Comparison of ENCODE assay signal across 16 mouse cellular contexts in the genomic region with DNA sequence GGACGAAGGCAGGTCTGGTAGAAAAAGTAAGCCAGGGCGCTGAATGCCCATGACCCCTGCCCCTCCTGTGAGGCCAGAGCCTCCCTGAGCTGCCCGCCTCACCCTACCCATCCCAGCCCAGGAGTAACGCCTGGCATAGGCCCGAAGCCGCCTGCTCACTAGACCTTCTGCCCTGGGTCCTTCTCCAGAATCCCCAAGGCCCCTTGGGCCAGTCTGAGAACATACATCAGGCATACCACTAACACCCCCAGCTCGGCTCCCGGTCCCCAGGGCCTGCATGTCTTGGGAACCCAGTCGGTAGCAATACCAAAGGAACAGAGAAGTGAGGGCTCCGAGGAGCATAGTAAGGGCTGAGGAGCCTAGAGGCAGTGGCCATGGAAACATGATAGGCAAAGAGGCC. TPM values are rescaled to one million over a fixed set of nuclear protein-coding genes. Genes with fewer than 3 reads are reported as not detected.
A peak's percentile ranks its signal among the peaks of the same experiment; 100 is the strongest.
DNase-seq lines count a peak whose midpoint lies in the region; ATAC-seq and TF ChIP-seq lines count a peak whose summit lies in the region.
"Had no signal": no experiment of that assay in that cellular context is flagged by ENCODE, and none has a peak within 500 bp of the region (broad histone marks: within the 10 kb centered on the region; RNA-seq: fewer than 3 reads in every experiment).

No protein-coding gene starts in this region.

- no peak overlapping the region for H3K4me3 ChIP-seq in intestine, embryonic 15.5 days (replicated peaks)
- H3K4me3 ChIP-seq in intestine, postnatal 0 days (ENCODE audit: low read depth, low read length) = no peak overlapping the region
- H3K4me3 ChIP-seq in embryonic facial prominence, embryonic 14.5 days (ENCODE audit: low read depth, low read length) = no peak overlapping the region
- peak overlapping the region; percentile 47 for H3K4me3 ChIP-seq in hindbrain, embryonic 13.5 days
- peak overlapping the region; percentile 56 for H3K4me3 ChIP-seq in midbrain, embryonic 16.5 days (ENCODE audit: low read depth, low read length)

- peaks cover 13% of the 10 kb centered on the region for H3K4me1 ChIP-seq in intestine, embryonic 15.5 days (replicated peaks)
- peaks cover 8% of the 10 kb centered on the region; the same call in 1 of the 2 replicates for H3K4me1 ChIP-seq in intestine, postnatal 0 days (replicated peaks; ENCODE audit: control insufficient read depth, insufficient read depth, low read length)
- H3K4me1 ChIP-seq in embryonic facial prominence, embryonic 14.5 days (ENCODE audit: control insufficient read depth, insufficient read depth, low read length) = 0 out of 2 replicates have a peak, but pooled peaks cover 7% of the 10 kb centered on the region
- peaks cover 66% of the 10 kb centered on the region for H3K4me1 ChIP-seq in hindbrain, embryonic 13.5 days (replicated peaks)
- H3K4me1 ChIP-seq in midbrain, embryonic 16.5 days (ENCODE audit: control insufficient read depth, insufficient read depth, low read length) = peaks cover 43% of the 10 kb centered on the region

- H3K27ac ChIP-seq in intestine, embryonic 15.5 days = no peak overlapping the region
- no peak overlapping the region for H3K27ac ChIP-seq in intestine, postnatal 0 days (ENCODE audit: low read depth, low read length)
- H3K27ac ChIP-seq in embryonic facial prominence, embryonic 14.5 days (replicated peaks; ENCODE audit: low read depth, low read length) = no peak overlapping the region
- peak overlapping the region; percentile 95 for H3K27ac ChIP-seq in hindbrain, embryonic 13.5 days
- peak overlapping the region; percentile 93 for H3K27ac ChIP-seq in midbrain, embryonic 16.5 days (ENCODE audit: low read length)
- H3K27ac ChIP-seq: heart, embryonic 15.5 days; stomach, embryonic 15.5 days had no signal

- 79% methylated on average over 10 of the region's 10 CpGs for WGBS in intestine, embryonic 15.5 days
- WGBS in intestine, postnatal 0 days = 83% methylated on average over 10 of the region's 10 CpGs
- 80% methylated on average over 10 of the region's 10 CpGs for WGBS in embryonic facial prominence, embryonic 14.5 days
- 77% methylated on average over 10 of the region's 10 CpGs for WGBS in hindbrain, embryonic 13.5 days
- WGBS in midbrain, embryonic 16.5 days = 69% methylated on average over 10 of the region's 10 CpGs

- TF ChIP-seq CTCF in intestine, postnatal 0 days (IDR thresholded peaks at IDR 0.05; ENCODE audit: low read depth) = no peak

- ATAC-seq in intestine, embryonic 15.5 days = no peak
- no peak for ATAC-seq in intestine, postnatal 0 days
- ATAC-seq in embryonic facial prominence, embryonic 14.5 days (ENCODE audit: low read depth) = no peak
- ATAC-seq in hindbrain, embryonic 13.5 days (ENCODE audit: low FRiP score) = no peak
- no peak for ATAC-seq in midbrain, embryonic 16.5 days
- ATAC-seq: Patski had no signal

- H3K4me2 ChIP-seq in intestine, embryonic 15.5 days (replicated peaks) = 0 out of 2 replicates have a peak overlapping the region, but pooled peaks have one; percentile 100
- H3K4me2 ChIP-seq in intestine, postnatal 0 days (replicated peaks; ENCODE audit: low read depth) = no peak overlapping the region
- H3K4me2 ChIP-seq in embryonic facial prominence, embryonic 14.5 days (ENCODE audit: low read depth, low read length) = peak overlapping the region; percentile 87
- H3K4me2 ChIP-seq in hindbrain, embryonic 13.5 days = peak overlapping the region; percentile 95
- peak overlapping the region; percentile 78 for H3K4me2 ChIP-seq in midbrain, embryonic 16.5 days (ENCODE audit: low read length)

- no peak overlapping the region for H3K9ac ChIP-seq in intestine, embryonic 15.5 days
- no peak overlapping the region for H3K9ac ChIP-seq in intestine, postnatal 0 days (ENCODE audit: low read depth, low read length)
- no peak overlapping the region for H3K9ac ChIP-seq in embryonic facial prominence, embryonic 14.5 days (ENCODE audit: low read depth, low read length)
- H3K9ac ChIP-seq in hindbrain, embryonic 13.5 days = peak overlapping the region; percentile 75
- H3K9ac ChIP-seq in midbrain, embryonic 16.5 days (ENCODE audit: low read depth, low read length) = peak overlapping the region; percentile 71
- H3K9ac ChIP-seq: heart, embryonic 15.5 days; stomach, embryonic 15.5 days had no signal

- H3K9me3 ChIP-seq in intestine, embryonic 15.5 days = no peaks in the 10 kb centered on the region
- H3K9me3 ChIP-seq in intestine, postnatal 0 days (ENCODE audit: control insufficient read depth) = no peaks in the 10 kb centered on the region
- no peaks in the 10 kb centered on the region for H3K9me3 ChIP-seq in embryonic facial prominence, embryonic 14.5 days (ENCODE audit: control insufficient read depth, low read length)
- H3K9me3 ChIP-seq in hindbrain, embryonic 13.5 days = no peaks in the 10 kb centered on the region
- no peaks in the 10 kb centered on the region for H3K9me3 ChIP-seq in midbrain, embryonic 16.5 days (replicated peaks; ENCODE audit: control insufficient read depth, low read length, poor library complexity, severe bottlenecking)
- H3K9me3 ChIP-seq: heart, embryonic 15.5 days; megakaryocyte, embryonic 14.5 days; stomach, embryonic 15.5 days had no signal

- H3K27me3 ChIP-seq in intestine, embryonic 15.5 days (replicated peaks) = peaks cover 31% of the 10 kb centered on the region
- peaks cover 19% of the 10 kb centered on the region for H3K27me3 ChIP-seq in intestine, postnatal 0 days (replicated peaks; ENCODE audit: control insufficient read depth, insufficient read depth, low read length)
- peaks cover 29% of the 10 kb centered on the region for H3K27me3 ChIP-seq in embryonic facial prominence, embryonic 14.5 days (replicated peaks; ENCODE audit: control insufficient read depth, insufficient read depth, low read length)
- peaks cover 14% of the 10 kb centered on the region; the same call in 1 of the 2 replicates for H3K27me3 ChIP-seq in hindbrain, embryonic 13.5 days
- H3K27me3 ChIP-seq in midbrain, embryonic 16.5 days (ENCODE audit: control insufficient read depth, insufficient read depth, low read depth, low read length) = no peaks in the 10 kb centered on the region

- H3K36me3 ChIP-seq in intestine, embryonic 15.5 days = 0 out of 2 replicates have a peak, but pooled peaks cover 4% of the 10 kb centered on the region
- 0 out of 2 replicates have a peak, but pooled peaks cover 7% of the 10 kb centered on the region for H3K36me3 ChIP-seq in intestine, postnatal 0 days (ENCODE audit: control insufficient read depth, insufficient read depth)
- 0 out of 2 replicates have a peak, but pooled peaks cover 7% of the 10 kb centered on the region for H3K36me3 ChIP-seq in embryonic facial prominence, embryonic 14.5 days (ENCODE audit: control insufficient read depth, insufficient read depth, low read length)
- H3K36me3 ChIP-seq in hindbrain, embryonic 13.5 days = peaks cover 28% of the 10 kb centered on the region
- peaks cover 10% of the 10 kb centered on the region for H3K36me3 ChIP-seq in midbrain, embryonic 16.5 days (ENCODE audit: control insufficient read depth, insufficient read depth, low read length)

- no peak for DNase-seq in embryonic facial prominence, embryonic 14.5 days (ENCODE audit: low spot score)
- DNase-seq in urinary bladder, adult 18-20 months (ENCODE audit: low spot score in 2 of 2) = no peak
- DNase-seq in frontal cortex, adult 2 months (ENCODE audit: extremely low spot score in 1 of 2, low spot score in 1 of 2) = no peak
- no peak for DNase-seq in kidney, adult 8-10 months
- DNase-seq: adrenal gland, adult 2 months; gastrocnemius, postnatal 14 days; kidney, postnatal 4 days had no signal

RNA-seq across cellular contexts. Expression of a gene that starts 0.8 kb away (rescaled TPM):
- polyA plus RNA-seq in intestine, embryonic 15.5 days (2015; fragmentation: Nextera tagmentation; extraction: Ambion mirVana) = 0.32 and 0.46 TPM in 2 replicates
- polyA plus RNA-seq in intestine, postnatal 0 days (2015; fragmentation: Nextera tagmentation; extraction: Ambion mirVana) = 0.16 and 0.21 TPM in 2 replicates
- polyA plus RNA-seq in embryonic facial prominence, embryonic 14.5 days (2014; fragmentation: Nextera tagmentation; extraction: Ambion mirVana) = 0.29 and 0.61 TPM in 2 replicates
- 6.1 and 6.4 TPM in 2 replicates for polyA plus RNA-seq in hindbrain, embryonic 13.5 days (2015; fragmentation: Nextera tagmentation; extraction: Ambion mirVana)
- 10.4 TPM in 2 replicates for polyA plus RNA-seq in midbrain, embryonic 16.5 days (2015; fragmentation: Nextera tagmentation; extraction: Ambion mirVana)
- polyA plus RNA-seq in frontal cortex, adult 2 months (2012; rRNA removed) = 46.4 and 54.9 TPM in 2 replicates
- polyA plus RNA-seq: liver, embryonic 16.5 days; Patski had no signal

RNA-seq across cellular contexts. Expression of a gene that starts 1.7 kb away (rescaled TPM):
- polyA plus RNA-seq in intestine, embryonic 15.5 days (2015; fragmentation: Nextera tagmentation; extraction: Ambion mirVana) = 2.4 and 2.9 TPM in 2 replicates
- 1.3 and 1.9 TPM in 2 replicates for polyA plus RNA-seq in intestine, postnatal 0 days (2015; fragmentation: Nextera tagmentation; extraction: Ambion mirVana)
- polyA plus RNA-seq in embryonic facial prominence, embryonic 14.5 days (2014; fragmentation: Nextera tagmentation; extraction: Ambion mirVana) = 1.6 and 2.1 TPM in 2 replicates
- 32.7 and 36.7 TPM in 2 replicates for polyA plus RNA-seq in hindbrain, embryonic 13.5 days (2015; fragmentation: Nextera tagmentation; extraction: Ambion mirVana)
- polyA plus RNA-seq in midbrain, embryonic 16.5 days (2015; fragmentation: Nextera tagmentation; extraction: Ambion mirVana) = 44.6 and 50.2 TPM in 2 replicates
- 175 and 194 TPM in 2 replicates for polyA plus RNA-seq in frontal cortex, adult 2 months (2012; rRNA removed)

RNA-seq across cellular contexts. Expression of a gene that starts 19.9 kb away (rescaled TPM):
- polyA plus RNA-seq in intestine, embryonic 15.5 days (2015; fragmentation: Nextera tagmentation; extraction: Ambion mirVana) = 13.6 and 13.9 TPM in 2 replicates
- polyA plus RNA-seq in intestine, postnatal 0 days (2015; fragmentation: Nextera tagmentation; extraction: Ambion mirVana) = 11.4 and 11.9 TPM in 2 replicates
- polyA plus RNA-seq in embryonic facial prominence, embryonic 14.5 days (2014; fragmentation: Nextera tagmentation; extraction: Ambion mirVana) = 13.7 and 16.8 TPM in 2 replicates
- 98.7 and 101 TPM in 2 replicates for polyA plus RNA-seq in hindbrain, embryonic 13.5 days (2015; fragmentation: Nextera tagmentation; extraction: Ambion mirVana)
- 135 and 140 TPM in 2 replicates for polyA plus RNA-seq in midbrain, embryonic 16.5 days (2015; fragmentation: Nextera tagmentation; extraction: Ambion mirVana)
- polyA plus RNA-seq in frontal cortex, adult 2 months (2012; rRNA removed) = 163 and 171 TPM in 2 replicates

RNA-seq across cellular contexts. Expression of a gene that starts 25.9 kb away (rescaled TPM):
- 27.8 and 33.3 TPM in 2 replicates for polyA plus RNA-seq in intestine, embryonic 15.5 days (2015; fragmentation: Nextera tagmentation; extraction: Ambion mirVana)
- polyA plus RNA-seq in intestine, postnatal 0 days (2015; fragmentation: Nextera tagmentation; extraction: Ambion mirVana) = 71.1 and 73.5 TPM in 2 replicates
- polyA plus RNA-seq in embryonic facial prominence, embryonic 14.5 days (2014; fragmentation: Nextera tagmentation; extraction: Ambion mirVana) = 30.2 and 33.2 TPM in 2 replicates
- polyA plus RNA-seq in hindbrain, embryonic 13.5 days (2015; fragmentation: Nextera tagmentation; extraction: Ambion mirVana) = 26.3 and 28.4 TPM in 2 replicates
- 33.2 and 34.0 TPM in 2 replicates for polyA plus RNA-seq in midbrain, embryonic 16.5 days (2015; fragmentation: Nextera tagmentation; extraction: Ambion mirVana)
- 27.7 and 30.9 TPM in 2 replicates for polyA plus RNA-seq in frontal cortex, adult 2 months (2012; rRNA removed)

RNA-seq across cellular contexts. Expression of a gene that starts 27.1 kb away (rescaled TPM):
- polyA plus RNA-seq in intestine, embryonic 15.5 days (2015; fragmentation: Nextera tagmentation; extraction: Ambion mirVana) = 123 and 136 TPM in 2 replicates
- polyA plus RNA-seq in intestine, postnatal 0 days (2015; fragmentation: Nextera tagmentation; extraction: Ambion mirVana) = 159 and 169 TPM in 2 replicates
- 88.0 and 98.2 TPM in 2 replicates for polyA plus RNA-seq in embryonic facial prominence, embryonic 14.5 days (2014; fragmentation: Nextera tagmentation; extraction: Ambion mirVana)
- 109 and 112 TPM in 2 replicates for polyA plus RNA-seq in hindbrain, embryonic 13.5 days (2015; fragmentation: Nextera tagmentation; extraction: Ambion mirVana)
- polyA plus RNA-seq in midbrain, embryonic 16.5 days (2015; fragmentation: Nextera tagmentation; extraction: Ambion mirVana) = 132 and 141 TPM in 2 replicates
- polyA plus RNA-seq in frontal cortex, adult 2 months (2012; rRNA removed) = 224 and 230 TPM in 2 replicates

Comparison
In these comparisons a context has a peak if more than half of its experiments do, and no peak if none do; other contexts are left out.
1. H3K27ac ChIP-seq: peak in hindbrain, embryonic 13.5 days (single experiment) and midbrain, embryonic 16.5 days (single experiment); none in intestine, embryonic 15.5 days (single experiment), intestine, postnatal 0 days (single experiment) and embryonic facial prominence, embryonic 14.5 days (single experiment).
2. H3K4me3 ChIP-seq: peak in hindbrain, embryonic 13.5 days (single experiment) and midbrain, embryonic 16.5 days (single experiment); none in intestine, embryonic 15.5 days (single experiment), intestine, postnatal 0 days (single experiment) and embryonic facial prominence, embryonic 14.5 days (single experiment).
3. H3K9ac ChIP-seq: peak in hindbrain, embryonic 13.5 days (single experiment) and midbrain, embryonic 16.5 days (single experiment); none in intestine, embryonic 15.5 days (single experiment), intestine, postnatal 0 days (single experiment) and embryonic facial prominence, embryonic 14.5 days (single experiment).